Mouse (Mus musculus): ENCODE results near the gene Esp6.
"Not testable (repeated sequence)": the region's sequence is repeated elsewhere in the genome, so short reads cannot be mapped to it uniquely, and the experiment has no call there.

Gene Esp6

GRCm38 (mm10) chr17:40561207-40561606 is at the start of gene Esp6:
TSS of gene Esp6 (plus strand) at chr17:40561507.
- DNase-seq = no peak

- peak; percentile 4 for DNase-seq
Measured at GRCm38 (mm10) chr17:40519818-40520217, 41.5 kb upstream of the Esp6 start, which contains the start of gene Esp8. TSS of gene Esp8 (plus strand) at chr17:40520022.

GRCm38 (mm10) chr17:40529813-40530212 is 31.5 kb upstream of the Esp6 start:
- no peak for DNase-seq

- DNase-seq = no peak
Measured at GRCm38 (mm10) chr17:40531147-40531546, 30.2 kb upstream of the Esp6 start.

GRCm38 (mm10) chr17:40547005-40547404 is 14.3 kb upstream of the Esp6 start:
- DNase-seq = not testable (repeated sequence)

GRCm38 (mm10) chr17:40553470-40553869 is 7.8 kb upstream of the Esp6 start:
- DNase-seq = peak; percentile 42

DNA sequence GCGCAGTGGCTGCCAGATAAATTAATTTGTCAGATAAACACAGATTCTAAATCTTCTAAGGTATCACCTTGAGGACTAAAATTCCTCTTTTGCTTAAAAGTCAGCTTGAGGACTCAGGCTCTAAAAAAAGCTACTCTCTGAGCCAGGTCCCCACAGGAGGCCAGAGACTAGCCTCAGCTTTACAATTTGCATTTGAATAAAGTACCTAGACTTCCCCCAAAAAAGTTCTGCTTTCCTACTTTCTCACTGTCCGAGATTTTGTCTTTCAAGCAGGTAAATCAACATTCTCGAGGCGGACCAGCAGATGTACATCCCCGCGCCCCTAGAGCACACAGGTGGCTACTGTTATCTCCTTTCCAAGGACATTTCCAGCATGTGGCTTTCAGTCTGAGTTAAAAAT is 22.6 kb downstream of the Esp6 start:
- not testable (repeated sequence) for DNase-seq

DNA sequence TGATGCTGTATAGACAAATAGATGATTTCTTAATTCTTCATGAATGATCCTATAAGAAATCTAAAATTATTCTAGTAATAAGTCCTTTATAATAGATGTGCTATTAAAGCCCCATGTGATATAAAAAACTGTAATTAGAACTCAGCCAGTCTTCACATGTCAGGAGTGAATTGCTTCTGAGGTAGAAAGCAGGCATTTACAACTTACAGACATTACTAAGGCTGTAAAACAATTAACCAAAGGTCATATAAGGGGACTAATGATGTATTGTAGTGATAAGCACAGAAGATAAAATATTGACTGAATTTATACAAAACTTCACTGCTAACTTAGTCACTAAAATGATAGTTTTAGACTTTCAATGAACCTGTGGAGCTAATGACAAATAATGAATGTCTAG is 30.0 kb downstream of the Esp6 start:
- DNase-seq = no peak

DNA sequence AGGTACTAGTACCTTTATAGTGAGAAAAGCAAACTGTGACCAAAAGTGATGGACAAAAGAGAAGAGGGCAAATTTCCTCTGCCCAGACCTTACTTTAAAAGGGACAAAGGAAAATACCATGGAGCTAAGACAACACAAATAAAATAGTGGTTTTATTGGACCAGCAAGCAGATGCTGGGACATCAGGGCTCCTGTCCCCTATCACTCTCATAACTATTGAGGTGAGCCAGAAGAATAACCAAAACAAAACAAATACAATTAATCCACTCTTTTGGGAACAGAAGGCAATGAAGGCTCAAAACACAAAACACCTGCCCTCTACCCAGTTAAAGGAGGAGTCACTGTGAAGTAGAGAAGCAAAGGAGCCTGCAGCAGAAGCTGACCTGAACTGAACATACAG is 37.0 kb downstream of the Esp6 start, which contains the start of gene Esp4:
TSS of gene Esp4 (plus strand) at position 301 of the 400 bp plus-strand sequence.
- no peak for DNase-seq

Data from embryo, embryonic 11 days (tissue).